Mouse (Mus musculus): Measurements from ENCODE around the gene Ift81. TPM values are rescaled to one million over a fixed set of nuclear protein-coding genes. Genes with fewer than 3 reads are reported as not detected.
A peak's percentile ranks its signal among the peaks of the same experiment; 100 is the strongest.

Ift81 gene
- polyA plus RNA-seq, 1 experiment = not detected

- Histone ChIP-seq H3K4me1 (ENCODE audit: control insufficient read depth, insufficient read depth, low read length) (peaks cover 28% of the 10 kb centered on the region), H3K4me3 (ENCODE audit: insufficient read depth, low read depth, low read length) (no peak overlapping the region), H3K27ac (ENCODE audit: insufficient read depth, low read depth, low read length) (peak overlapping the region; percentile 16)
- WGBS = 59% methylated on average over 15 of the region's 15 CpGs
- TF ChIP-seq CTCF (IDR thresholded peaks at IDR 0.05; ENCODE audit: insufficient read depth, low read depth, low read length) = no peak
- TF ChIP-seq POLR2A (IDR thresholded peaks at IDR 0.05; ENCODE audit: insufficient read depth, low read depth, low read length) = no peak
These were observed 87.2 kb downstream of the Ift81 start for GRCm38 (mm10) chr5:122526878-122527730.

DNA sequence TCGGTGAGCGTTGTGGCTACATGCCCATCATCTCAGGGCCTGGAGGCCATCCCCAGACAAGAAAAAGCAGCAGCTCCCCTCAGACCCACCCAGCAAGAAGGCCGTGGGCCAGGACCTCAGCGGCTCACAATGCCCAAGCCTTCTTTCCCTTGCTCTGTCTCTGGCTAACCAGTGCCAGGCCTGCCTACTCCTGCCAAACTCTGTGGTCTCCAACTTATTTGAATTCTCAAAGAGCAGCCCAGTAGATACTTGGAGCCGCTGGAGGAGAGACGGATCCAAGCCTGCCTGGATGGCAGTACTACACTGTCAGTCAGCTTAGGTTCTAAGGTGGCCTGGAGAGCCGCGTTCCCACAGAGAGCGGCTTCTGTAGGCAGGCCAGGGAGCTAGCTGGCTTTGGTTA lies 87.9 kb downstream of the Ift81 start:
- 64% methylated on average over 9 of the region's 9 CpGs for WGBS
- H3K27ac ChIP-seq (ENCODE audit: insufficient read depth, low read depth, low read length) = no peak overlapping the region
- H3K4me1 ChIP-seq (ENCODE audit: control insufficient read depth, insufficient read depth, low read length) = peaks cover 28% of the 10 kb centered on the region
- TF ChIP-seq POLR2A (IDR thresholded peaks at IDR 0.05; ENCODE audit: insufficient read depth, low read depth, low read length) (no peak), CTCF (IDR thresholded peaks at IDR 0.05; ENCODE audit: insufficient read depth, low read depth, low read length) (no peak)
- H3K4me3 ChIP-seq (ENCODE audit: insufficient read depth, low read depth, low read length) = no peak overlapping the region

DNA sequence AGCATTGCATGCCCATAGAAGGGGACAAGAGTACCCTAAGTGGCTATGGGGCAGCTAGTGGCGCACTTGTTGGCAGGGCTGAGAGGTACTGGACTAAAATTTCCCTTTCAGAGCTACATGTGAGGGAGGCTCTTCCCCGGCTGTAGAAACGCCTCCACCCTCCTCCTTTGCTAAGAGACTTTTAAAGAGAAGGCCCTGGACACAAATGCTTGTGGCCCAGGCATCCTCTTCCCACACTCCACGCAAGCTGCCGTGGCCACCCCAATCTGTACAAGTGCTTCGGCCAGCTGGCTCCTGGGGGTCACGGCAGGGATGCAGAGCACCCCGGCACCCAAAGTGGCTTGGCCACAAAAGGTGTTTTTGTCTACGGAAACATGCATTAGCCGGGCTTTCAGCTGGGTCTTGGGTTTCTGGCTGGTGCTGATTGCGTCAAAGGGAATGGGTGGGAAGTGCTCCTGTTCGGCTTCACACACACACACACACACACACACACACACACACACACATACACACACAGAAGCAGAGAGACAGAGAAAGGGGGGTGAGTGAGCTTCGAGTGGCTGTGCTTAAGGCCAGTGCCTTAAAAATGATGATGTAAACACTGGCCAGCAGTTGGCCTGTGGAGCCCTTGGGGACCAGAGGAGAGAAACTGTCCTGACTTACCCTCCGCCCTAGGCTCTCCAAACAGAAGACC lies 88.9 kb downstream of the Ift81 start:
- TF ChIP-seq CTCF (IDR thresholded peaks at IDR 0.05; ENCODE audit: insufficient read depth, low read depth, low read length) (no peak), POLR2A (IDR thresholded peaks at IDR 0.05; ENCODE audit: insufficient read depth, low read depth, low read length) (no peak)
- Histone ChIP-seq H3K4me3 (ENCODE audit: insufficient read depth, low read depth, low read length) (no peak overlapping the region), H3K4me1 (ENCODE audit: control insufficient read depth, insufficient read depth, low read length) (peaks cover 28% of the 10 kb centered on the region), H3K27ac (ENCODE audit: insufficient read depth, low read depth, low read length) (no peak overlapping the region; the same call in 1 of the 2 replicates)
- WGBS = 57% methylated on average over 14 of the region's 14 CpGs

- 82% methylated on average over 4 of the region's 4 CpGs for WGBS
- no peak overlapping the region; the same call in 1 of the 2 replicates for H3K27ac ChIP-seq (ENCODE audit: insufficient read depth, low read depth, low read length)
- no peak overlapping the region for H3K4me3 ChIP-seq (ENCODE audit: insufficient read depth, low read depth, low read length)
- H3K4me1 ChIP-seq (ENCODE audit: control insufficient read depth, insufficient read depth, low read length) = peaks cover 28% of the 10 kb centered on the region
- no peak for TF ChIP-seq CTCF (IDR thresholded peaks at IDR 0.05; ENCODE audit: insufficient read depth, low read depth, low read length)
- TF ChIP-seq POLR2A (IDR thresholded peaks at IDR 0.05; ENCODE audit: insufficient read depth, low read depth, low read length) = no peak
These were observed 89.5 kb downstream of the Ift81 start for GRCm38 (mm10) chr5:122524854-122525237.

- WGBS = 66% methylated on average over 3 of the region's 3 CpGs
- Histone ChIP-seq H3K27ac (ENCODE audit: insufficient read depth, low read depth, low read length) (no peak overlapping the region), H3K4me3 (ENCODE audit: insufficient read depth, low read depth, low read length) (no peak overlapping the region), H3K4me1 (ENCODE audit: control insufficient read depth, insufficient read depth, low read length) (peaks cover 26% of the 10 kb centered on the region)
- TF ChIP-seq POLR2A (IDR thresholded peaks at IDR 0.05; ENCODE audit: insufficient read depth, low read depth, low read length) (no peak), CTCF (IDR thresholded peaks at IDR 0.05; ENCODE audit: insufficient read depth, low read depth, low read length) (no peak)
These were observed 90.1 kb downstream of the Ift81 start for GRCm38 (mm10) chr5:122524244-122524643.

DNA sequence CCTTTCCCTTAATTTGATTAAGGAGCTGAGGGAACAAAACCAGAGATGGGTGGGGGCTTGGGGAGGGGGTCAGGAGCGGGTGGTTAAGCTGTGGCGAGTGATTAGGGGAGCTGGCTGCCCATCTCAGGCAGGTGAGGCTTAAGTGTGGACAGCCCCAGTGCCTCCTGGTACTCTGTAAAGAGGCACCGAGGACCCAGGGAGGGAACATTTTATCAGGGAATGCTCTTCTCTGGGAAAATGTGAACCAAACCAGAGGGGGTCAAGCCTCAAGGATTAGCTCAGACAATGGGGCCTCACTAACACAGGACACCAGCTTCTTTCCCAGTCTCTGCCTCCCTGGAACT lies 93.2 kb downstream of the Ift81 start:
- TF ChIP-seq POLR2A (IDR thresholded peaks at IDR 0.05; ENCODE audit: insufficient read depth, low read depth, low read length) (no peak), CTCF (IDR thresholded peaks at IDR 0.05; ENCODE audit: insufficient read depth, low read depth, low read length) (no peak)
- Histone ChIP-seq H3K4me3 (ENCODE audit: insufficient read depth, low read depth, low read length) (no peak overlapping the region), H3K27ac (ENCODE audit: insufficient read depth, low read depth, low read length) (no peak overlapping the region), H3K4me1 (ENCODE audit: control insufficient read depth, insufficient read depth, low read length) (peaks cover 18% of the 10 kb centered on the region)
- 71% methylated on average over 3 of the region's 3 CpGs for WGBS

GRCm38 (mm10) chr5:122520254-122521129 lies 93.8 kb downstream of the Ift81 start:
- no peak overlapping the region for H3K27ac ChIP-seq (ENCODE audit: insufficient read depth, low read depth, low read length)
- TF ChIP-seq CTCF (IDR thresholded peaks at IDR 0.05; ENCODE audit: insufficient read depth, low read depth, low read length) = no peak
- no peak for TF ChIP-seq POLR2A (IDR thresholded peaks at IDR 0.05; ENCODE audit: insufficient read depth, low read depth, low read length)
- 79% methylated on average over 23 of the region's 23 CpGs for WGBS
- H3K4me3 ChIP-seq (ENCODE audit: insufficient read depth, low read depth, low read length) = no peak overlapping the region
- H3K4me1 ChIP-seq (ENCODE audit: control insufficient read depth, insufficient read depth, low read length) = peaks cover 14% of the 10 kb centered on the region

- 72% methylated on average over 7 of the region's 7 CpGs for whole genome bisulfite sequencing
- Histone ChIP-seq H3K27ac (ENCODE audit: insufficient read depth, low read depth, low read length) (no peak overlapping the region), H3K4me3 (ENCODE audit: insufficient read depth, low read depth, low read length) (no peak overlapping the region), H3K4me1 (ENCODE audit: control insufficient read depth, insufficient read depth, low read length) (peaks cover 11% of the 10 kb centered on the region)
- TF ChIP-seq POLR2A (IDR thresholded peaks at IDR 0.05; ENCODE audit: insufficient read depth, low read depth, low read length) (no peak), CTCF (IDR thresholded peaks at IDR 0.05; ENCODE audit: insufficient read depth, low read depth, low read length) (no peak)
These were observed 95.2 kb downstream of the Ift81 start for GRCm38 (mm10) chr5:122519043-122519660.

Data from olfactory bulb, adult 2 months (tissue).